Comparison of ENCODE assay signal across 10 mouse cellular contexts in genomic region chr15:36854900-36855321, GRCm38 (mm10).
DNase-seq lines count a peak whose midpoint lies in the region; ATAC-seq and TF ChIP-seq lines count a peak whose summit lies in the region.
"Had no signal": no experiment of that assay in that cellular context is flagged by ENCODE, and none has a peak within 500 bp of the region (broad histone marks: within the 10 kb centered on the region; RNA-seq: fewer than 3 reads in every experiment).

No protein-coding gene starts in this region.

- H3K9ac ChIP-seq in hindbrain, postnatal 0 days (replicated peaks; ENCODE audit: low read length): no peak overlapping the region
- H3K9ac ChIP-seq in hindbrain, embryonic 14.5 days: no peak overlapping the region
- no peak overlapping the region for H3K9ac ChIP-seq in midbrain, embryonic 13.5 days (replicated peaks)
- H3K9ac ChIP-seq: liver, embryonic 14.5 days; neural tube, embryonic 13.5 days had no signal

- H3K27me3 ChIP-seq in hindbrain, postnatal 0 days (ENCODE audit: insufficient read depth, low read length): no peaks in the 10 kb centered on the region
- no peaks in the 10 kb centered on the region for H3K27me3 ChIP-seq in hindbrain, embryonic 14.5 days (ENCODE audit: control insufficient read depth, insufficient read depth, low read length)
- no peaks in the 10 kb centered on the region for H3K27me3 ChIP-seq in thymus, adult 2 months (ENCODE audit: control insufficient read depth, insufficient read depth, low read length)
- no peaks in the 10 kb centered on the region for H3K27me3 ChIP-seq in midbrain, embryonic 13.5 days
- H3K27me3 ChIP-seq: neural tube, embryonic 13.5 days had no signal

- TF ChIP-seq CTCF in hindbrain, postnatal 0 days (IDR thresholded peaks at IDR 0.05; ENCODE audit: low read depth): no peak
- no peak for TF ChIP-seq CTCF in thymus, adult 2 months (IDR thresholded peaks at IDR 0.05; ENCODE audit: borderline replicate concordance, control insufficient read depth, extremely low read depth, insufficient read depth, low read length, poor library complexity)

- no peak overlapping the region for H3K4me3 ChIP-seq in hindbrain, postnatal 0 days (ENCODE audit: low read length)
- no peak overlapping the region for H3K4me3 ChIP-seq in hindbrain, embryonic 14.5 days (replicated peaks; ENCODE audit: low read length)
- H3K4me3 ChIP-seq in thymus, adult 2 months (ENCODE audit: control insufficient read depth, insufficient read depth, low read length): no peak overlapping the region
- no peak overlapping the region for H3K4me3 ChIP-seq in midbrain, embryonic 13.5 days (replicated peaks)
- H3K4me3 ChIP-seq: neural tube, embryonic 13.5 days had no signal

- no peak overlapping the region for H3K4me2 ChIP-seq in hindbrain, postnatal 0 days (ENCODE audit: low read depth, low read length)
- H3K4me2 ChIP-seq in hindbrain, embryonic 14.5 days (replicated peaks): no peak overlapping the region
- H3K4me2 ChIP-seq in midbrain, embryonic 13.5 days (replicated peaks): no peak overlapping the region
- H3K4me2 ChIP-seq: neural tube, embryonic 13.5 days had no signal

- no peaks in the 10 kb centered on the region for H3K9me3 ChIP-seq in hindbrain, postnatal 0 days (ENCODE audit: low read length)
- H3K9me3 ChIP-seq in hindbrain, embryonic 14.5 days (ENCODE audit: control insufficient read depth, low read length): no peaks in the 10 kb centered on the region
- H3K9me3 ChIP-seq in midbrain, embryonic 13.5 days: no peaks in the 10 kb centered on the region
- H3K9me3 ChIP-seq: neural tube, embryonic 13.5 days had no signal

- DNase-seq in hindbrain, postnatal 0 days (ENCODE audit: low spot score): peak; percentile 45
- DNase-seq in hindbrain, embryonic 14.5 days (ENCODE audit: low spot score): no peak
- peak; percentile 77 for DNase-seq in adrenal gland, adult 2 months
- DNase-seq in cerebellum, postnatal 25 days: peak; percentile 37 to 45
- peak; percentile 61 for DNase-seq in heart, postnatal 4 days
- no peak for DNase-seq in thymus, adult 2 months

- H3K36me3 ChIP-seq in hindbrain, postnatal 0 days (ENCODE audit: insufficient read depth, low read length): no peaks in the 10 kb centered on the region
- no peaks in the 10 kb centered on the region for H3K36me3 ChIP-seq in hindbrain, embryonic 14.5 days (replicated peaks; ENCODE audit: control insufficient read depth, insufficient read depth)
- no peaks in the 10 kb centered on the region for H3K36me3 ChIP-seq in thymus, adult 2 months (ENCODE audit: control insufficient read depth, insufficient read depth, low read length)
- H3K36me3 ChIP-seq in midbrain, embryonic 13.5 days: no peaks in the 10 kb centered on the region
- H3K36me3 ChIP-seq: neural tube, embryonic 13.5 days had no signal

- H3K4me1 ChIP-seq in hindbrain, postnatal 0 days (ENCODE audit: insufficient read depth, low read length): peaks cover 10% of the 10 kb centered on the region; the same call in 1 of the 2 replicates
- no peaks in the 10 kb centered on the region for H3K4me1 ChIP-seq in hindbrain, embryonic 14.5 days (replicated peaks; ENCODE audit: control insufficient read depth, insufficient read depth, low read length)
- H3K4me1 ChIP-seq in thymus, adult 2 months (replicated peaks; ENCODE audit: control insufficient read depth, insufficient read depth, low read length): peaks cover 7% of the 10 kb centered on the region
- H3K4me1 ChIP-seq in midbrain, embryonic 13.5 days (replicated peaks): no peaks in the 10 kb centered on the region

- H3K27ac ChIP-seq in hindbrain, postnatal 0 days: peak overlapping the region; percentile 41; the same call in 1 of the 2 replicates
- no peak overlapping the region for H3K27ac ChIP-seq in hindbrain, embryonic 14.5 days
- H3K27ac ChIP-seq in thymus, adult 2 months (ENCODE audit: control insufficient read depth, insufficient read depth, low read length): no peak overlapping the region
- H3K27ac ChIP-seq in midbrain, embryonic 13.5 days: no peak overlapping the region
- H3K27ac ChIP-seq: liver, embryonic 14.5 days; neural tube, embryonic 13.5 days had no signal

- 35% methylated on average over 6 of the region's 6 CpGs for WGBS in hindbrain, postnatal 0 days
- WGBS in hindbrain, embryonic 14.5 days: 64% methylated on average over 6 of the region's 6 CpGs
- 71% methylated on average over 6 of the region's 6 CpGs for WGBS in thymus, adult 2 months
- 64% methylated on average over 6 of the region's 6 CpGs for WGBS in midbrain, embryonic 13.5 days

- peak; percentile 73 for ATAC-seq in hindbrain, postnatal 0 days
- ATAC-seq in hindbrain, embryonic 14.5 days (ENCODE audit: low FRiP score): no peak
- ATAC-seq in granulocyte monocyte progenitor cell, adult 5-6 weeks (replicated peaks; ENCODE audit: poor library complexity, severe bottlenecking): no peak
- ATAC-seq in midbrain, embryonic 13.5 days: no peak

- TF ChIP-seq POLR2A in thymus, adult 2 months (IDR thresholded peaks at IDR 0.05; ENCODE audit: control insufficient read depth, extremely low read depth, insufficient read depth, low read length, poor library complexity): no peak

Comparison
In these comparisons a context has a peak if more than half of its experiments do, and no peak if none do; other contexts are left out.
1. DNase-seq: peak in hindbrain, postnatal 0 days (single experiment), adrenal gland, adult 2 months (single experiment), cerebellum, postnatal 25 days (2 of 2) and heart, postnatal 4 days (single experiment); none in hindbrain, embryonic 14.5 days (single experiment) and thymus, adult 2 months (single experiment).